Mouse (Mus musculus): ENCODE results near the gene Catsper2. TPM values are rescaled to one million over a fixed set of nuclear protein-coding genes. Genes with fewer than 3 reads are reported as not detected.

Gene Catsper2
- total and polyA plus RNA-seq, 3 experiments: 1.2 to 2.5 TPM; not detected in 1

DNA sequence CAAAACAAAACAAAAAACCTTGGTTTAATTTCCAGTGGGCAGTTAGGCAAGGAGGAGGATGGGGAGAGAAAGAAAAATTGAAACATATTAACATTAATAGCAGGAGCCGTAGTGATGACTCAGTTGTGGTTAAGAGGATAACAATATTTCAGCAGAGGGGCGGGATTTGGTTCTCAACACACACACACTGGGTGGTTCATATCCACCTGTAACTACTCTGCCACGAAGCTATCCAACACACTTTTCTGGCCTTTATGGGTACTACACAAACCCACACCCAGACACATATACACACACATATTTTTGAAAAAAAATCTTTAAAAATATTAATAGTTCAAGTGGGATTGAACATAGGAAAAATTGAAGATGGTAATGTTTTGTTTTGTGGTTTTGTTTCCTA, 33.4 kb upstream of the Catsper2 start:
- H3K36me3 ChIP-seq (ENCODE audit: control insufficient read depth in 1 of 2, insufficient read depth in 2 of 2, low read length in 2 of 2): peaks cover 0 to 30% of the 10 kb centered on the region in 2 experiments; a peak in 2 of 4 replicates
- H3K4me1 ChIP-seq (ENCODE audit: control insufficient read depth in 1 of 2, insufficient read depth in 2 of 2, low read length in 2 of 2): peaks cover 18 to 39% of the 10 kb centered on the region in 2 experiments
- DNase-seq (ENCODE audit: low read depth, low spot score): peak; percentile 86
- no peaks in the 10 kb centered on the region for H3K9me3 ChIP-seq (replicated peaks; ENCODE audit: insufficient read depth, low read length)
- no peak overlapping the region for H3K9ac ChIP-seq (ENCODE audit: control insufficient read depth, low read depth, low read length, poor library complexity, severe bottlenecking)
- H3K79me2 ChIP-seq (ENCODE audit: control insufficient read depth, insufficient read depth, low read length, poor library complexity): peaks cover 17% of the 10 kb centered on the region
- no peaks in the 10 kb centered on the region for H3K27me3 ChIP-seq (ENCODE audit: control insufficient read depth in 1 of 2, insufficient read depth in 2 of 2, low read length in 2 of 2)
- peak overlapping the region; percentile 37; the same call in 1 of the 2 replicates for H3K27ac ChIP-seq (ENCODE audit: control insufficient read depth, low read depth, low read length)
- H3K4me3 ChIP-seq (ENCODE audit: control insufficient read depth in 1 of 2, insufficient read depth in 1 of 2, low read depth in 2 of 2, low read length in 2 of 2): peak overlapping the region; percentile 1 to 59; a peak in 2 of 4 replicates
- TF ChIP-seq ELF1 (IDR thresholded peaks at IDR 0.05; ENCODE audit: low read depth, low read length) (peak; percentile 15; the same call in 1 of the 2 replicates), HCFC1 (IDR thresholded peaks at IDR 0.05; ENCODE audit: low read depth, low read length) (0 out of 2 replicates have a peak, but pooled peaks have one; percentile 41), POLR2AphosphoS2 (IDR thresholded peaks at IDR 0.05; ENCODE audit: low read length) (no peak), ZMIZ1 (IDR thresholded peaks at IDR 0.05; ENCODE audit: low read depth, low read length) (no peak), POLR2A (IDR thresholded peaks at IDR 0.05; ENCODE audit: control insufficient read depth in 1 of 2, insufficient read depth in 1 of 2, low read depth in 1 of 2, low read length in 2 of 2, poor library complexity in 1 of 2) (no peak), MAX (IDR thresholded peaks at IDR 0.05; ENCODE audit: low read length) (peak; percentile 58), NRF1 (IDR thresholded peaks at IDR 0.05; ENCODE audit: insufficient read depth, low read depth, low read length, poor library complexity, severe bottlenecking) (no peak), USF2 (IDR thresholded peaks at IDR 0.05; ENCODE audit: borderline replicate concordance in 1 of 2, insufficient read depth in 1 of 2, low read depth in 1 of 2, low read length in 2 of 2) (no peak), E2F4 (IDR thresholded peaks at IDR 0.05; ENCODE audit: borderline replicate concordance, low read depth, low read length) (no peak), TBP (IDR thresholded peaks at IDR 0.05; ENCODE audit: low read depth, low read length) (0 out of 2 replicates have a peak, but pooled peaks have one; percentile 18), ZKSCAN1 (IDR thresholded peaks at IDR 0.05; ENCODE audit: low read depth, low read length) (no peak), GATA1 (IDR thresholded peaks at IDR 0.05; ENCODE audit: low read depth, low read length) (no peak), MAZ (IDR thresholded peaks at IDR 0.05; ENCODE audit: low read depth, low read length) (no peak), UBTF (IDR thresholded peaks at IDR 0.05; ENCODE audit: borderline replicate concordance, insufficient read depth, low read depth, low read length) (no peak), RCOR1 (IDR thresholded peaks at IDR 0.05; ENCODE audit: low read depth, low read length) (peak; percentile 47; the same call in 1 of the 2 replicates), NELFE (IDR thresholded peaks at IDR 0.05; ENCODE audit: low read depth, low read length) (no peak), RAD21 (IDR thresholded peaks at IDR 0.05; ENCODE audit: low read depth, low read length) (no peak), EP300 (IDR thresholded peaks at IDR 0.05; ENCODE audit: low read depth in 1 of 2, low read length in 2 of 2) (peak; percentile 4 to 5; a peak in 1 of 4 replicates), TCF12 (IDR thresholded peaks at IDR 0.05; ENCODE audit: low read depth, low read length) (no peak), MEF2A (IDR thresholded peaks at IDR 0.05; ENCODE audit: extremely low read depth, insufficient replicate concordance, low read depth, low read length, poor library complexity, severe bottlenecking) (no peak), JUND (IDR thresholded peaks at IDR 0.05; ENCODE audit: low read depth, low read length) (peak; percentile 59; the same call in 1 of the 2 replicates), ZNF384 (IDR thresholded peaks at IDR 0.05; ENCODE audit: low read depth, low read length) (peak; percentile 49; the same call in 1 of the 2 replicates), MYC (IDR thresholded peaks at IDR 0.05; ENCODE audit: low read depth, low read length) (no peak), TAL1 (IDR thresholded peaks at IDR 0.05; ENCODE audit: low read length) (no peak), SMC3 (IDR thresholded peaks at IDR 0.05; ENCODE audit: low read depth, low read length) (no peak), BHLHE40 (IDR thresholded peaks at IDR 0.05; ENCODE audit: borderline replicate concordance, low read depth, low read length) (no peak), MAFK (IDR thresholded peaks at IDR 0.05; ENCODE audit: borderline replicate concordance, low read depth, low read length) (no peak), USF1 (IDR thresholded peaks at IDR 0.05; ENCODE audit: low read depth, low read length) (0 out of 2 replicates have a peak, but pooled peaks have one; percentile 17), KAT2A (conservative IDR thresholded peaks at IDR 0.05; ENCODE audit: low read depth, low read length) (no peak), MYB (IDR thresholded peaks at IDR 0.05; ENCODE audit: low read depth, low read length) (no peak), CHD2 (IDR thresholded peaks at IDR 0.05; ENCODE audit: low read length) (no peak), POLR2AphosphoS5 (IDR thresholded peaks at IDR 0.05; ENCODE audit: borderline replicate concordance, low read depth, low read length) (no peak), CHD1 (IDR thresholded peaks at IDR 0.05; ENCODE audit: low read depth, low read length) (no peak), SIN3A (IDR thresholded peaks at IDR 0.05; ENCODE audit: low read length) (peak; percentile 55; the same call in 1 of the 2 replicates), ETS1 (IDR thresholded peaks at IDR 0.05; ENCODE audit: low read depth, low read length) (peak; percentile 53; the same call in 1 of the 2 replicates), ZC3H11A (IDR thresholded peaks at IDR 0.05; ENCODE audit: low read depth, low read length) (no peak), MXI1 (IDR thresholded peaks at IDR 0.05; ENCODE audit: low read depth, low read length) (no peak)
